Mouse (Mus musculus): ENCODE measurements around the gene Gpx6.

Gpx6 gene

GRCm38 (mm10) chr13:21326191-21326590 is 14.3 kb downstream of the Gpx6 start:
- no peak for DNase-seq

- DNase-seq, result peak; percentile 45
These were observed 14.8 kb downstream of the Gpx6 start for GRCm38 (mm10) chr13:21326657-21327211.

- no peak for DNase-seq
These were observed 15.5 kb downstream of the Gpx6 start for GRCm38 (mm10) chr13:21327424-21327823.

GRCm38 (mm10) chr13:21346610-21347009 is 34.7 kb downstream of the Gpx6 start, which contains the start of gene Olfr1367:
Olfr1367 (plus strand) TSS chr13:21346910.
- no peak for DNase-seq

- DNase-seq, result no peak
These were observed 38.7 kb downstream of the Gpx6 start for GRCm38 (mm10) chr13:21350593-21350992.

GRCm38 (mm10) chr13:21362621-21363248 is 50.8 kb downstream of the Gpx6 start, which contains the start of gene Zscan12:
Zscan12 (plus strand) TSS chr13:21362820.
- peak; percentile 87 for DNase-seq

GRCm38 (mm10) chr13:21363719-21364118 is 51.8 kb downstream of the Gpx6 start:
- DNase-seq, result peak; percentile 3

- DNase-seq, result peak; percentile 20
These were observed 54.7 kb downstream of the Gpx6 start for GRCm38 (mm10) chr13:21366635-21367034.

Data from thymus, postnatal 14 days (tissue).